Mouse (Mus musculus) frontal cortex, postnatal 25 days (tissue): ENCODE data around the gene Mapk9.

Experiments used
- DNase-seq, 2 experiments: peaks; one replicate each; pipeline ENCODE4 v3.0.0; 2022; ENCODE audit warnings: low spot score in 2 of 2

Mapk9 gene

DNA sequence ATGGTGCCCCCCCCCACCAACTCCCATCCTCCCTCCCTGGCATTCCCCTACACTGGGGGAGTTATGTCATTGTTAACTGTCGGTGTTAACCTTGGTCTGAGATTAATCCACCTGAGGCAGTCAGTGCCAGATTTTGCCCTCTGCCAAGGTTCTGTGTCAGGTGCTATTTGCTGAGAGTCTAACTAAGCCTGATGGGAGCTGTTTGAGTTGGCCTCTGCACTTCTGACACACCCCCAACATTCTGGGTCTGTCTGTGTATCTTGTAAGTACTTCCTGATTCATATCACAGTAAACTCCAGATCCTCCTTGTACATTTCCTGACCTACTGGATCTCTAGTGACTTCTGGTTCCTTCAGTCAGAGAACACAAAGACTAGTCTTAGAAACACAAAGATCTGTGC is 5.9 kb upstream of the Mapk9 start:
- DNase-seq, result no peak

GRCm38 (mm10) chr11:49841886-49842285 is 4.7 kb upstream of the Mapk9 start:
- DNase-seq, result no peak

DNA sequence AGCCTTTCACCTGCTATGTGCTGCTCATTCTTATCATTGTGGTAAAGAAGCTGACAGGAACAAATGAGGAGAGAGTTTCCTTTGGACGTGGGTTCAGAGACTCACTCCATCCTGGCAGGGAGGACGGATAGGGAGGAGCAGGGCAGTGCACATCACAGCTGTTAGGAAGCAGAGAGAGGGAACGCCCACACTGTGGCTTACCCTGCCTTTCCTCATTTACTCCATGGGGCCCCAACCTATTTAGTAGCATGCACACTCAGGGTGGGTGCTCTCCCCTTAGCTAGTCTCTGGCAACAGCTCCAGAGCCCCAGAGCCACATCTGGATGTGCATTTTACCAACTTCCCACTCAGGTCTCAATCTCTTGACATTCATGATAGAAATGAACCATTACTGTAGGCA is 3.8 kb upstream of the Mapk9 start:
- DNase-seq, result no peak

- DNase-seq, result no peak
Observed at GRCm38 (mm10) chr11:49844311-49844710, 2.2 kb upstream of the Mapk9 start.

DNA sequence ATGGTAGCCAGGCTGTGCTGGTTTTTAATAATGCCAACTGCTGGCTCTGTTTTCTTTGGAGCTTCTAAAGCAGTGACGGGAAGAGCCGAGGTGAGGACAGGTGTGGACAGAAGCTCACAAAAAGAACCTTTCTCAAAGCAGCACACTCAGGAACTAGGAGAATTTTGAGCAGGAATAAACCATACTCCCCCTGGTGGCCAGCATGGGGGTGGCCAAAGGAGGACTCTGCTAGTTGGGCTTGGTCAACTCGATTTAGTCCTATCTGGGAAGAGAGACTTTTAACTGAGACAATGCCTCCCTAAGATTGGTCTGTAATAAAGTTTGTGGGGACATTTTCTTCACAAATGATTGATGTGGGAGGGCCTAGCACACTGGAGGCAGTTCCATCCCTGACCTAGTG is 1.6 kb upstream of the Mapk9 start:
- peak in 1 of 2 experiments; percentile 52 for DNase-seq

DNA sequence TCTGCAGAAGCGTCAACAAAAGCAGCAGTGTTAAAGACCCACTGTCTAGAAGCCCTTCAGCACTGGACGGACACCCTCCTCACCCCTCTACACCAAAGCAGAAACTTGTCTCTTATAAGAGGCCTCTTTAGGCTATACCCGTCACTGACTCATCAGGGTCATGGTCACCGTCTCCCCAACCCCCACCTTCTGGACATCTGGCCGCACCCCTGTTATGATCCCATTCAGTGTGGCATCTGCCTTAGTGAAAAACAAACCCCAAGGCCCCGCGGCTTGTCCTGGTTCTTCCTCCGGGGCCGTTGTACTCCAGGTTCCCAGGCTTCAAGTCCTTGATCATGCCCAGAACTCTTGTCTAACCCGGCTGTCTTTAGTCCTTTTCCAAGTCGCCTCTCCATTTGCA is 593 bp upstream of the Mapk9 start:
- DNase-seq, result peak in 1 of 2 experiments; percentile 19

DNA sequence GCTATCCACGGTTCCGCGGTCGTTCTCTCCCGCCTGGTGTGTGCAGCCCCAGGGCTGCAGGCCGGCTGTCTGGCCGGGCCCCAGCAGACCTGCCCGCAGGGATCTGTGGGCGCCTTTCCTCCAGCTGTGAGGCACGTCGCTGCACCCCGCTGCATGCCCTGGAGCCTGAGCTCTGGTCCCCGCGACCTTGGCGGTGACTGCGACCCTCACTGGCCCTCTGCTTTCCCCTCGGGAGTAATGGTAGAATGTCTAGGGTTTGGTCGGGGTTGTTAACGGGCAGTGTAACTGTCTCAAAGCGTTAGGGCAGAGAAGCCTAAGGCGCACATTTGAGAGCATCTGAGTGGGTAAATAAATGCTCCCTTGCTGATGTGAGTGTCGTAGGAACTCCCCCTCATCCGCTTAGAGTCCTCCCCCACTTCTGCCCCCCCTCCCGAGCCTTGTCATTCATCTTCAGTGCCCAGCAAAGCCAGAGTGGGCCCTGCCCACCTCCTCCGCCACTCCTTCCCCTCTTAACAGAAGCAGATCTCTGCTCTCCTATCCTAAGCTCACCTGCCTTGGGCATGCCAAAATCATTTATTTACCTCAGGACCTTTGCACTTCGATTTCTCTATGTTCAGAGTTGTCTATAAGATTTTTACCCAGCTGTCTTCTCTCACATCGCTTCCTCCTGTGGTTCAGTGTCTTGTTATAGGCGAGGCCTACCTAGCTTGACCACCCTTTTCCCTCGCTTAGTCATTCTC is 690 bp downstream of the Mapk9 start:
- no peak for DNase-seq

DNA sequence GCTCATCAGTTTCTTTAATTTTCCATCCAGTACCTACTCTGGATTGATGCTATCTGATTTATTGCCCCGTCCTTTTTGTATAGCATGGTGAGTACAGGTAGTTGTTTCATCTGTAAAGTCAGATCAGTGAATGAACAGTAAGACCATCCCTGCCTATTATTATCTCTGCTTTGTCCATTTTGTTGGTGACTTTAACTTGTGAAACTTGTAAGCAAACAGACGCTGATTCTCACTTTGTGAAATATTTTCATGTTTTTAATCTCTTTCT is 1.2 kb downstream of the Mapk9 start:
- DNase-seq, result no peak

- DNase-seq, result no peak
Observed at GRCm38 (mm10) chr11:49848080-49848815, 1.7 kb downstream of the Mapk9 start.

DNA sequence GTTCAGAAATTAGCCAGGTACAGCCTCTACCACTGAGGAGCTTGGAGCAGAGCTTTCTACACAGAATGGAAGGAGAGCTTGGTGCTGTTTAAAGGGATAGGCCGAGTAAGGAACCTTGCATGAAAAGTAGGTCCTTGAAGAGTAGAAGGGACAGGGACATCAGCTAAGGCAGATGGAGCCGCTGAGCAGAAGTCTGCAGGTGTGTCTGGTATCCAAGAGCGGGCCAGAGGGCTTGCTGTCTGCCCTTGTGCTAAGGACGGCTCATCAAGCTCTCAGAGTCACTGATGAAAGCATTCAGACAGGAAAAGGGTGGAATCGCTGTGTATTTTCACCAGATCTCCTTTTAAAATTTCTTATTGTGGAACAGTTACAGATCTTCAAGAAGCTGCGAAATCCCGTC is 3.8 kb downstream of the Mapk9 start:
- DNase-seq, result no peak

DNA sequence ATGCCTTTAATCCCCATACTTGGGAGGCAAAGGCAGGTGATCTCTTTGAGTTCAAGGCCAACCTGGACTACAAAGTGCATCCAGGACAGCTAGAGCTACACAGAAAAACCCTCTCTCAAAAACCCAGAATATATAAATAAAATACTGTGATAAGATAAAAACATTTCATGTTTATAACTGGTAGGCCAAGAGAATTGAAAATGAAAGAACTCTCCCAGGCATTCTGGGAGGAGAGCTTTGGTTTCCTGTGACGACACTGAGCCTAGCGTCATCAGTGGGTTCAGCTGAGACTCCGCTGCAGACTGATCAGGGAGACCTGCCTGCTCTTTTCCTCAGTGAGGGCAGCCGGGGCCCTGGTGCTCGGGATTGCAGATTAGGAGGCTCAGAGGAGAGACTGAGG is 8.6 kb downstream of the Mapk9 start:
- no peak for DNase-seq

DNA sequence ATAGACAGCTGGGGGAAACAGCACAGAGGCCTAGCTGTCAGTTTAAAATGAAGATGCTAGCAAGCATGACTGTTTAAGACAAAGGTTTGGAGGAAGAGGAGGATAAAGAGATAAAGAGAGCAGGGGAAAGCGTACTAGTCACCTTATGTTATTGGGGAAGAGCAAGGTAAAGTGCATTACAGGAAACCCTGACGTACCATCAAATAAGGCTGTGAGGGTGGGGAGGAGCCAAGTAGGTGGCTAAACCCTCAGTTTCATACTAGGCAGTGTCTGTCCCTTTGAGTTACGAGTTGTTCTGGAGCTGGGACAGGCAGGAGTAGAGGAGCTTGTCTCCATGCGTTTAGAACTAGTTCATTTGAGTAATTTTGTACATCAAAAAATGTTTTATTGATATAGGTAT is 14.6 kb downstream of the Mapk9 start:
- DNase-seq, result no peak

DNA sequence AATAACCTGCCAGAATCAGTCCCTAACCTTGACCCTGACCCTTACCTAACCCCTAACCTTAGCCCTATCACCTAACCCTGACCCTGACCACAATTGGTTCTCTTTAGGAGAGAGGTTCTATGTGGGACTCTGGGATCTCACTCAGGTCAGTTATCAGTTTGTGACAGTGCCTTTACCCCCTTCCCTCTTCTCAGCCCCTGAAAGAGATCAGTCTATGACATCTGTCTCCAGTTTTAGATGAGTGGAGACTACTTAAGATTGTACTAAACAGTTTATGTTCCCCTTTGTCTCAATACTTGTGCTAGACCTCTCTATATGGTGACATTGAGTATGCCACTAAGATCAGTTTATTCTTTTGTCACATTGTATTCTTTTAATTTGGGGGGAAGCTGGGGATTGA is 17.4 kb downstream of the Mapk9 start:
- no peak for DNase-seq

- DNase-seq, result no peak
Observed at GRCm38 (mm10) chr11:49867320-49867719, 20.8 kb downstream of the Mapk9 start.

DNA sequence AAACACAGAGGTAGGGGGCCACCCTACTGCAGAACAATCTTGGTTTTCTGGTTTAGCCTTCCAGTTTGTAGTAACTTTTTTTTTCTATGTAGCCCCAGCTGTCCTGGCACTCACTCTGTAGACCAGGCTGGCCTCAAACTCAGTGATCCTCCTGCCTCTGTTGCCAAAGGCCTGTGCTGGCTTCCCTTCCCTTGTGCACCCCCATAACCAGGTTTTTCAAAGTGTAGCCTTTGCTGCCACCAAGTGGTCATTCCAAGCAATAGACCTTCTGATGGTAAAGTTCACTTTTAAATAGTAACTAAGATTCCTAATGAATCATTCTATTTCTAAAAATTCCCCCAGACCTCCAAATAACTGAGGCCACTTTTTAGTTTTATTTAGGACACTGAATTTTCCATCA is 23.2 kb downstream of the Mapk9 start:
- peak in 1 of 2 experiments; percentile 39 for DNase-seq

- DNase-seq, result no peak
Observed at GRCm38 (mm10) chr11:49871914-49872313, 25.4 kb downstream of the Mapk9 start.

GRCm38 (mm10) chr11:49872779-49873178 is 26.2 kb downstream of the Mapk9 start:
- no peak for DNase-seq

DNA sequence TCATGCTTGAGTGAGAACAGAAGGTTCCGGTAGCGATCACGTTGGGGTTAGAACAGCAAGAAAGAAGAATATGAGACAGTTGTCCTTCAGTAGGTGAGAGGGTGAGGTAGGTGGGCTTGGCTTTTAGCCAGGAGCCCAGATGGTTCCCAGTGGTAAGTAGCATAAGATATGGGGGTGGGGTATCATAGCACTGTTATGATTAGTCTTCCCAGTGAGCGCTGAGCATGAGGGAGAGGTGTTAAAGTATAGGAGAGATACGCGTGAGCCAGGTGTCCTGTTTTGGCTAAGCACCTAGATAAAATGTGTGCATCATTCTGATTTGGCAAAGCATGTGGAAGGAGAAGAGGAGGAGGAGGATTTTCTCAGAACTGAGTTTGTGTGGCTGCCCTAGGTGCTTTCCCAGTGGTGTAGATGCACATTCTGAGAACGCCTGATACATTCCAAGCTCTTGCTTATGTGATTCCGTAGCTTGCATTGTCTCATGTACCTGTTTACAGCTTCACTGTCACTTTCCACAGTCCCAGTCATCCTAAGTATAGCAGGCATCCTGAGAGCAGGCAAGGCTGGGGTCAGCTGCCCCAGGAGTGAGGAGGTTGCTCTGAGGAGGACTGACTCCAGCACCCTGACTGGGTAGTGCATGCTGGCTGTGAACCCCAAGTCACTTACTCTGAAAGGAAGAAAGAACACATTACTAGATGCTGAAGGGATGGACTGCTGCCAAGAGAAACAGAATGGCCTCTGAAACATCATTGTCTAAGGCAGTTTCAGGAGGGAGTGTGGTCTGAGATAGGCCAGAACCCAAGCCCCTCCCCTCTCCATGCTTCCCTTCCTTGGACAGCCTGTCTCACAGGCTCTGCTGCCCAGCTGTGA is 30.6 kb downstream of the Mapk9 start:
- no peak for DNase-seq

GRCm38 (mm10) chr11:49879950-49880642 is 33.5 kb downstream of the Mapk9 start:
- DNase-seq, result no peak

- no peak for DNase-seq
Observed at GRCm38 (mm10) chr11:49883394-49883793, 36.8 kb downstream of the Mapk9 start.

DNA sequence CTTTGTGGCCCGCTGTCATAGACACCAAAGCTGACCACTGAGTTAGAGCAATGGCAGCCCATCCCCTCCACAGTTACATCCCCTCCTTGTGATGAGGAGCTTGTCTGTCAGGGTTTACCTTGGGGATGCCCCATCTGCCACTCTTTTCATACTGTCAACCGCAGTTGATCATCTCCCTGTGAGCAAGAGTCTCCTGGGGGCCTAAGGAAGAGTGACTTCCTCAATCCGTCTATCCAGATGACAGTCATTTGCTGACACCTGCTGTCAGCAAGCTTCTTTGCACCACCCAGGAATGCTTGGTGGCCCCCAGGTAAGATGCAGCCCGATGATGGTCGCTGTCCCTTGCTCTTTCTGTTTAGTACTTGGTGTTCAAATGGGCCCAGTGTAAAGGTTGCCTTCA is 41.9 kb downstream of the Mapk9 start:
- no peak for DNase-seq

- no peak for DNase-seq
Observed at GRCm38 (mm10) chr11:49891993-49892392, 45.4 kb downstream of the Mapk9 start.
